Mouse (Mus musculus): ENCODE measurements at regions not wholly inside any gene's neighbourhood (a gene's known extent, or its start where the extent isn't known, plus 50 kb on each side); places are given as distances from the start of the nearest gene placed in this dataset.

GRCm38 (mm10) chr14:16132672-16133071, 116.4 kb upstream of the Ngly1 start:
- TF ChIP-seq CTCF (IDR thresholded peaks at IDR 0.05; ENCODE audit: low read depth, low read length) (no peak), POLR2A (IDR thresholded peaks at IDR 0.05; ENCODE audit: extremely low read depth, insufficient read depth, low read length) (no peak)

Data from liver, adult 2 months (tissue).